Mouse (Mus musculus): ENCODE data around the gene Olfr1502. TPM values are rescaled to one million over a fixed set of nuclear protein-coding genes. Genes with fewer than 3 reads are reported as not detected.

Gene Olfr1502
- not detected for polyA plus RNA-seq (2017; shearing (Covaris generic))

DNA sequence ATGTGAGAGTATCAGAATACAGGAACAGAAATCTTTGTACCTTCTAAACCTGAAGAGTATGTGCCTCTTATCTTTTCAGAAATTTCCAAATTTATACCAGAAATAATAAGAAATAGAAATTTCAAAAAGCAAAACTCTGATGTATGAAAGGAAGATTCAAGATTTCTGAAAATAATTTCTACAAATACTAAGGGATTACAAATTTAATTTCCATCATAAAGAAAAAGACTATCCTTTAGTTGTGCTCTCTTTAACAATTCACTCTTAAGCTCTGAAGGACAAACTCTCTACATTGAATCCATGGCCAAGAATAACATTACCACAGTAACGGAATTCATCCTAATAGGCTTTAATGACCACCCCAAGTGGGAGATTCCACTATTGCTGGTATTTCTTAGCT lies at the start of gene Olfr1502:
Gene Olfr1502, plus strand, starts transcription at position 301 of the 400 bp plus-strand sequence.

DNA sequence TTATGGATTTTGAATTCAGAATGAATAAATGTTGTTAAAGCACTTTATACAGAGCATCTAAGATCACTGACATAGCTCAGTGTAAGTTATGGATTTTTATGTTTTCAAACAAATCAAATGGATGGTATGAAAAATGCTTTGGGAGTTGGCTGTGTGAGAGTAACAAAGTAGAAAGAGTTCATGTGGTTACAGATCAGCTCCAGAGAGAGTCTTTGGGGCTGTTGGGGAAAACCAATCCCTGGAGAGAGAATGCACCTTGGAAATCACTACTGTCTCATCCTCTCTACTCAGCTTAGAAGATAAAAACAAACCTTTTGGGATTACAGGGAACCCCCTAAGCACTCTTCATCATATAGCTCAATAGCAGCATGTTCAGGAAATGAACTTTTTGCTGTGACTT lies 42.2 kb upstream of the Olfr1502 start, which contains the start of gene Olfr1499:
Gene Olfr1499, minus strand, starts transcription at position 101 of the 400 bp plus-strand sequence.

GRCm38 (mm10) chr19:13830388-13830787 lies 31.2 kb upstream of the Olfr1502 start, which contains the start of gene Olfr1500:
TSS of gene Olfr1500 (minus strand) at chr19:13830488.

DNA sequence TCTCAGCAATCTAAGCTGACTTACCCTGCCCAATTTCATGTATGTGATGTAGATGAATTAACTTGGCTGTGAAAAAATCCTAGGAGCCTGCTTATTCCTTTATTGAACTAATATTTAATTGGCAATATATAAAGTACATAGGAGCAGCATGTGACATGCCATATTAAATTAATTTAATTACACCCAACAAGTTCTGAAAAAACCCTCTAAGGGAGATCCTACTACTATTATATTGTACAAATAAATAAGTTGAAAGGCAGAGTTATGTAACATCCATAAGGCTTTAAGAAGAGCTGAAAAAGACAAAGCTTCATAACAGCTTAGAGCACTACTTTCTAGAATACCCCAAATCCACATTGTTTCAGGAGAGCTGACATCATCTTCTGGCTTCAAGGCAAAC lies 11.0 kb upstream of the Olfr1502 start, which contains the start of gene Olfr1501:
Gene Olfr1501, minus strand, starts transcription at position 101 of the 400 bp plus-strand sequence.

GRCm38 (mm10) chr19:13897828-13898227 lies 36.2 kb downstream of the Olfr1502 start, which contains the start of gene Olfr1504:
TSS of gene Olfr1504 (minus strand) at chr19:13897928.

Other genes starting within 250 kb of the Olfr1502 start
- under 1 TPM in 1 of 2 experiments, not detected in 1; 0.06 TPM for gene Olfr1487, start 244.4 kb upstream of the Olfr1502 start, polyA plus RNA-seq (2017; shearing (Covaris generic))
- gene Olfr1489, start 230.2 kb upstream of the Olfr1502 start, polyA plus RNA-seq (2017; shearing (Covaris generic)), result not detected
- under 1 TPM in 1 of 2 experiments, not detected in 1; 0.34 TPM for gene Olfr1490, start 210.7 kb upstream of the Olfr1502 start, polyA plus RNA-seq (2017; shearing (Covaris generic))
- gene Olfr1491, start 164.5 kb upstream of the Olfr1502 start, polyA plus RNA-seq (2017; shearing (Covaris generic)), result not detected
- under 1 TPM in 1 of 2 experiments, not detected in 1; 0.10 TPM for gene Olfr1493-ps1, start 138.5 kb upstream of the Olfr1502 start, polyA plus RNA-seq (2017; shearing (Covaris generic))
- gene Olfr1494, start 122.1 kb upstream of the Olfr1502 start, polyA plus RNA-seq (2017; shearing (Covaris generic)), result under 1 TPM in 1 of 2 experiments, not detected in 1; 0.20 TPM
- gene Olfr1495, start 97.2 kb upstream of the Olfr1502 start, polyA plus RNA-seq (2017; shearing (Covaris generic)), result not detected
- gene Olfr1496, start 83.9 kb upstream of the Olfr1502 start, polyA plus RNA-seq (2017; shearing (Covaris generic)), result not detected
- not detected for gene Olfr1497, start 63.6 kb upstream of the Olfr1502 start, polyA plus RNA-seq (2017; shearing (Covaris generic))
- under 1 TPM in 1 of 2 experiments, not detected in 1; 0.08 TPM for gene Olfr1499, start 42.3 kb upstream of the Olfr1502 start, polyA plus RNA-seq (2017; shearing (Covaris generic))
- gene Olfr1500, start 31.3 kb upstream of the Olfr1502 start, polyA plus RNA-seq (2017; shearing (Covaris generic)), result not detected
- under 1 TPM in 1 of 2 experiments, not detected in 1; 0.70 TPM for gene Olfr1501, start 11.1 kb upstream of the Olfr1502 start, polyA plus RNA-seq (2017; shearing (Covaris generic))
- under 1 TPM in 1 of 2 experiments, not detected in 1; 0.38 TPM for gene Olfr1504, start 36.1 kb downstream of the Olfr1502 start, polyA plus RNA-seq (2017; shearing (Covaris generic))
- gene Olfr1505, start 51.7 kb downstream of the Olfr1502 start, polyA plus RNA-seq (2017; shearing (Covaris generic)), result not detected